Mouse (Mus musculus): ENCODE measurements around the gene Zswim3.
"Not testable (repeated sequence)": the region's sequence is repeated elsewhere in the genome, so short reads cannot be mapped to it uniquely, and the experiment has no call there.

Gene Zswim3

GRCm38 (mm10) chr2:164781876-164782275, 23.0 kb upstream of the Zswim3 start:
- DNase-seq: no peak

- DNase-seq: no peak
These were observed 20.8 kb upstream of the Zswim3 start for GRCm38 (mm10) chr2:164783926-164784581.

DNA sequence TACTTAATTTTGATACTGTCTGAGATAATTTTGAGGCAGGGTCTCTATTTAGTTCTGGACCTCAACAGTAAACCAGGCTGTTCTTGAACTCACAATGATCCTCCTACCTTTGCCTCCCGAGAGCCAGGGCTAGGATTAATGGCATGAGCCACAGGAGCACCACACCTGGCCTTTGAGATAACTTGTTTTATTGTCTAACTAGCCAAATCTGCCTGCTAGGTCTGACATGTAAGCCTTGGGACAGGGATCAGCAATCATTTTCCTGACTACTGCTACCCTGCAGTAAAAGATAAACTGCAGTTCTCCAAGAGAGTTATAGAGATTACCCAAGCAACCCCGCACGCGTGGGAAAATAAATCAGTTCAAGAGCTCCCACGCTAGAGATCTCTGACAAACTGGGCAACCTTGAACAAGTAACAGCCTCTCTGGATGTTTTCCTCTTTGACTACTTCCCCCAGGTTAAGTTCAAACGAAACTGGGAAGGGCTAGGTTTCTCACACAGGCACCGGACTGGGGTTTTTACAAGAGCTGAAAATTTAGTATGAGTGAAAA, 20.0 kb upstream of the Zswim3 start:
- no peak for DNase-seq

GRCm38 (mm10) chr2:164785481-164786387, 19.2 kb upstream of the Zswim3 start, which contains the start of gene Snx21:
Gene Snx21, plus strand, starts transcription at chr2:164785823.
- peak; percentile 92 to 93 for DNase-seq

DNA sequence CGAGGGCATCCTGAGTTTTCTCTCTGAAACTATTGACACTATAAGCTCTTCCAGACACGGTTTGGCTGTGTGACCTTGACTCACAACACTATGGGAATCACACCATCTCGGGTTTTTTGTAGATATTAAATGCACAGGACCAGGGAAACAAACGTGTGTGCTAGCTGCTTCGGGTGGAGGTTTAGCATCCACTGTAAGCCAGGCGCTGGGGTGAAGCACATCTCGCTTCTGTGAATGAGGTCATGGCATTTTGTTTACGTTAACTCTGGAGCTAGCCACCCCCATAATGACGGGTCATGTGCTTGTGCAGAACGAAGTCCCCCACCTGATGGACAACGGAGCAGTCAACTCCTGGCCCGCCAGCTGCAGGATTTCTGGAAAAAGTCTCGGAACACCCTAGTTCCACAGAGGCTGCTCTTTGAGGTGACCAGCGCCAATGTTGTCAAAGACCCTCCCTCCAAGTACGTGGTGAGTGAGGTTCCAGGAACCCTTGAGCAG, 18.5 kb upstream of the Zswim3 start:
- no peak for DNase-seq

- DNase-seq: no peak
These were observed 17.9 kb upstream of the Zswim3 start for GRCm38 (mm10) chr2:164787032-164787431.

DNA sequence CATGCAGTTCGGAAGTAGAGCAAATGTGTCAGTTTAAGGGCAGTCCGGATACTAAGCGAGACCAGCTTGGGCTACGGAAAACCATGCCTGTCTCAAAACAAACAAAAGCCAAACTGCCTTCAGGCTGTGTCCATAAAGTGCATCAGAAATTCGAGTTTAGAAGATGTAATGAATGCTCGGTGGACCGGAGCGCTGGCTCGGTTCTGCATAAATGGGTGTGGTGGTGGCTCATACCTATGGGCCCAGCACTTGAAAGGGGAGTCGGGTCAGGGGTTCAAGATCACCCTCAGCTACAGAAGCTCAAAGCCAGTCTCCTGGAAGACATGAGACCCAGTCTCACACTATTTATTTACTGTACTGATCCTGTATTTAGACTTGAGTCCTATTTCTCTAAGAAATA, 17.1 kb upstream of the Zswim3 start:
- no peak for DNase-seq

DNA sequence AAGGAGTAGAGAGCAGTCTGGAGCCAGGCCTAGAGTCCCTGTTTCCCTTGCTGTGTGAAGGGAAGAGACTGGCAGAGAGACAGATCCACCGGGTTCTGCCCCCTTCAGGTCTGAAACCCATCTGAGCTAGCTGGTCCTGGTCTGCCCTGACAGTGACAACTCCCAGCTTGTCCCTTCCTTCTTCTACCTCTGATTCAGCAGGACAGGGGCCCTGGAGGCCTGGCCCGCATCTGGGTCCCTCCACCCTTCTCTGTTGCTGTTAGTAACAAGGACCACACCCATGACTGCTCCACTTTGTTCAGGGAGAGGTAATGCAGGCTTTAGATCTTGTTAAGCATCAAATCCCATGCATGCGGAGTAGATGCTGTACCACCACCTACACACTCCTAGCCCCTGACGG, 16.5 kb upstream of the Zswim3 start:
- DNase-seq: no peak

GRCm38 (mm10) chr2:164790451-164790850, 14.4 kb upstream of the Zswim3 start:
- no peak for DNase-seq

DNA sequence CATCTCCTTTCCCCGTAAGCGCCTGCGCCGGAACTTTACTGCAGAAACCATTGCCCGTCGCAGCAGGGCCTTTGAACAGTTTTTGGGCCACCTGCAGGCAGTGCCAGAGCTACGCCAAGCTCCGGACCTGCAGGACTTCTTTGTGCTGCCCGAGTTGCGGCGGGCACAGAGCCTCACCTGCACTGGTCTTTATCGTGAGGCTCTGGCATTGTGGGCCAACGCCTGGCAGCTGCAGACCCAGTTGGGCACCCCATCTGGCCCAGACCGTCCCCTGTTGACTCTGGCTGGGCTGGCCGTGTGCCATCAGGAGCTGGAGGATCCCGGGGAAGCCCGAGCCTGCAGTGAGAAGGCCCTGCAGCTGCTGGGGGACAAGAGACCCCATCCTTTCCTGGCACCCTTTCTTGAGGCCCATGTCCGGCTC, 13.0 kb upstream of the Zswim3 start:
- DNase-seq: peak; percentile 63 to 64

DNA sequence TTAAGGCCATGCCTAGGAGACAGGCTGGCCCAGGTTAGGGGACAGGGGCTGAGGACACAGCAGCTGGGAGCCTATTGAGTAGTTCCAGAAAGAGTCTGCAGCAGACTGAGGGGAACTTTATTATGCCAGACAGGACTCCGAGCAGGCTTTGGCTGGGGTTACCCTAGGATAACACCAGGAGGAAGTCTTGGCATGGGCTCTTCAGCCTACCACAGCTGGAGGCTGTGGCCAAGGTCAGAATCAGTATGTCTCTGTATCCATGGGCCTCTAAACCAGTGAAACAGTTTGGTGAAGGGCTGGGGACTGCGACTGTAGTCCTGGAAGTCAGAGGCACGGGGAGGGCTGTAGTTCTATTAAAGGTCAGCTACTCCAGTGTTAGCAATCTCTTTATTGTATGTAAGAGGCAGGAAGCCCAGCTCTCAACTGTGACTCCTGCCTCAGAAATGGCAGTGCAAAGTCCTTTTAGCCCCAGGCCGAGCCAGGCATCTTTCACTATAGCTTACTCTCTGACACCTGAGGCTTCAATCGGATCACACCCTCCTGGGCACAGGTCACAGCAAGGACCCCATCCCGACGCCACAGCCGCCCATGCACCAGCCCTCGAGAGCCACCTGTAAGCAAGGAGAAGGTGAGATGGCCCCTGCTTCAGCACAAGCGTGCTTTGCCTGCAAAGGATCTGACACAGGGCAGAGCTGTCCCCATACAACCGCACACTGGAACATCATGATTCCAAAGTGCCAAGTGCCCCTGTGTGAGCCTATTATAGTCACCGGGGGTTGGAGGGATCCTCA, 12.3 kb upstream of the Zswim3 start:
- DNase-seq: peak in 1 of 2 experiments; percentile 30

- DNase-seq: peak; percentile 77 to 78
These were observed 11.7 kb upstream of the Zswim3 start for GRCm38 (mm10) chr2:164793236-164793635.

DNA sequence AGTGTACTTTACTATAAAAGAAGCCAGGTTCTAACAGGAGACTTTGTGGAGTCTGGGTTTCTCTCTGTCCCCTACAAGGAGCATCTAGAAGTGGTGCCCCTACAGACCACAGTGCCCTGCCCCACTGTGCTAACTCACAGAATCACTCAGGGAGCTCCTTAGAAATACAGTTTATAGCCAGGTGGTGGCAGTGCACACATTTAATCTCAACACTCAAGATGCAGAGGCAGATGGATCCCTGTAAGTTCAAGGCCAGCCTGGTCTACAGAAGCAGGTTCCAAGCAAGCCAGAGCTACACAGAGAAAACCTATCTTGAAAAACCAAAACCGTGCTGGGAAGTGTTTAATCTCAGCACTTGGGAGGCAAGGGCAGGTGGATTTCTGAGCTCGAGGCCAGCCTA, 11.1 kb upstream of the Zswim3 start:
- no peak for DNase-seq

DNA sequence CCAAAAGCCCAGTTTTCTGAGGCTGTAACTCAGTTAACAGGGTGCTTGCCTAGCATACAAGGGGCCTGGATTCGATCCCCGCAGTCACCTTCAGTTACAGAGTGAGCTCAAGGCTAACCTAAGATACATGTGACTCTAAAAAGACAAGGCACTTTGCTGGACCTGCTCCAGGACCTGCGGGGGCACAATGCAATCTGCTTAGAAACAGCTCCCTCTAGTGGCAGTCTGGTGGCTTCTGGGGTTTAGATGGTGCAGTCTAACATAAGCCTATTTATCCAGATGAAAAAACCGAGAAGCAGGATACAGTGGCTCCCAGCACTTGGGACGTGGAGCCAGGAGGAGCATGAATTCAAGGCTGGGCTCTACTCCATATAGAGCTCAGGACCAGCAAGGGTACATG, 10.6 kb upstream of the Zswim3 start:
- DNase-seq: peak; percentile 85

- DNase-seq: no peak
These were observed 9.0 kb upstream of the Zswim3 start for GRCm38 (mm10) chr2:164795868-164796267.

GRCm38 (mm10) chr2:164798554-164798953, 6.3 kb upstream of the Zswim3 start:
- DNase-seq: not testable (repeated sequence)

- no peak for DNase-seq
These were observed 4.5 kb upstream of the Zswim3 start for GRCm38 (mm10) chr2:164800252-164801004.

- DNase-seq: no peak
These were observed 1.5 kb upstream of the Zswim3 start for GRCm38 (mm10) chr2:164803201-164803920.

DNA sequence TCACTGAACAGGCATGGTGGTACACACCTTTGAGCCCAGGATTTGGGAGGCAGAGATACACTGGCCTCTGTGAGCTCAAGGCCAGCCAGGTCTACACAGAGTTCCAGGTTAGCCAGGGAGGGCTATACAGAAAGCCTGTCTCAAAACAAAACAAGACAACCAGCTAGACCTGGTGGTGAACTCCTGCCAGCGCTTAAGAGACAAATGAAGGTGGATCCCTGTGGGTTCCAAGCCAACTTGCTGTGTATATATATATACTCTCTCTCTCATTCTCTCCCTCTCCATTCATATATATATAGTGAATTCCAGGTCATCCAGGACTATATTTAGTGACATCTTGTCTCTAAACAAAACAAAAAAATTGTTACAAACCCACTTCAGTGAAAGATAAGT, 981 bp upstream of the Zswim3 start:
- no peak for DNase-seq

DNA sequence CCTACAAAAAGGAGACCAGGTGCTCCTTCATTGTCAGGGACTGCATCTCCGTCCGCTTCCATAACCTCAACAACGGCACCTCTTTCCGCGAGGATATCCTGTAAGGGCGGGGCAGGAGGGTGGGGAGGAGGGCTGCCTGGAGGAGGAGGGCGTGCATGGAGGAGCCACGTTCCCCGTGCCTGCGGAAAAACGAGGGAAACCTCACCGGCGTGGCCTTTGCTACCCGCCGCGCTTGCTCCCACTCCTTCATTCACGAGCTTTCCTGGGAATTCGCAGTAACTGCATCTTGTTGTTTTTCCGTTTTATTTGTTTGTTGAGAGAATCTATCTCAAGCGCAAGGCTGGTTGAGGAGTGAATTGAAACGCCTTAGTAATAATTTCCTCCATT, 427 bp downstream of the Zswim3 start:
- DNase-seq: peak in 1 of 2 experiments; percentile 53

DNA sequence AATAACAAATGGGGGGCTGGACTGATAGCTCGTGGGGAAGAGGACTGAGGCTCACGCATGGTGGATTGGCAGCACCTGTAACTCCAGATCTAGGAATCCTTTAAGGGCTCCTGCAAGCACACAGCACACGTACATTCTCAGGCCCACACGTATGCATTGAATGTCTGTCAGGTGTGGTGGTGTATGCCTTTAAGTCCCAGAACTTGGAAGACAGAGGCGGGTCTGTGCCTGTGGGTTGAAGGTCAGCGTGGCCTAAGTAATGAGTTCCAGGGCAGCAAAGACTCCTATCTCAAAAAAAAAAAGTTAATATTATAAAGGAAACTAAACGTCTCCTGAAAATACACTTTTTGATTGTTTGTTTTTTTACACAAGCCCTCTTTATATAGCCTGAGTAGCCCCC, 1.7 kb downstream of the Zswim3 start:
- no peak for DNase-seq
